Mouse (Mus musculus): Measurements from ENCODE around the gene Slc30a2. TPM values are rescaled to one million over a fixed set of nuclear protein-coding genes. Genes with fewer than 3 reads are reported as not detected.
A peak's percentile ranks its signal among the peaks of the same experiment; 100 is the strongest.

Gene Slc30a2
- polyA plus RNA-seq, 1 experiment from 2014 or later, result not detected

DNA sequence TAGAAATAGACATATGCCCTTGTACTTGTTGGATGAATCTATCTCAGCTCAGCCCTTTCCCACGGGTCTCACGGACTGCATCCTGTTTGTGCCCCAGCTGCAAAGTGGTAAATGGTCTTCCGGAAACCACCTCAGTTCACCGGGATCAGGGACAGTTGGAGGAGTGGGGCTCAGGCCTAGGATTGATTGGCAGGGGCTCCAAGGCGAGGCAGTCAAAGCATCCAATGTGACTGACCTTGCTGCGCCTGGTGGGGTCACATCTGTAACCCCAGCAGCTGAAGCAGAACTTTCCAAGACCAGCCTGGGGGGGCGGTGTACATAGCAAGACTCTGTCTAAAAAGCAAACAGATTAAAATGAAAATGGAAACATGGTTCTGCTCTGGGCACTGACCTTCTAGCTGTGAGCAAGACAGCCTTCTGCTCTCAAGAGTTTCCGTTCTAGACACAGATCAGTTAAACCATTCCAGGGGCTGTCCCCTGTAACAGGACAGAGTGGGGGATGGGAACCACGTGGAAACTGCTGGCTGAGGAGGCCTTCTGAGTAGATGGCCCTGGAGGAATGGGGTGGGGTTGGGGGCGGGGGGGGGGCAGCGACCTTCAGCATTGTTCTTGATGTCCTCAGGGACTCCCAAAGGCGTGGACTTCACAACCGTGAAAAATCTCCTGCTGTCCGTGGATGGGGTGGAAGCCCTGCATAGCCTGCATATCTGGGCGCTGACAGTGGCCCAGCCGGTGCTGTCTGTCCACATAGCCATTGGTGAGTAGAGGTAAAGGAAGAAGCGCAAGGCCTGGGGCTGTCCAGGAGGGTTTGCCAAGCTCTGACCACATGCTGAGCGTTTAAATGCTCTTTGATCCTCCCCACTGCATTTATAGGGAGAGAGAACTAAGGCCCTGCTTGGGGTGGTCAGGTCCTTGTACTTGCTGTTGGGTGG, 8.6 kb downstream of the Slc30a2 start:
- 43% methylated on average over 18 of the region's 18 CpGs for WGBS (ENCODE audit: insufficient replicate concordance)
- H3K9me3 ChIP-seq (replicated peaks), result no peaks in the 10 kb centered on the region
- H3K4me1 ChIP-seq, result no peaks in the 10 kb centered on the region
- ATAC-seq, result no peak
- no peak overlapping the region for H3K9ac ChIP-seq
- H3K27me3 ChIP-seq (replicated peaks), result peaks cover 34% of the 10 kb centered on the region
- no peak overlapping the region for H3K4me2 ChIP-seq
- H3K27ac ChIP-seq, result no peak overlapping the region
- H3K4me3 ChIP-seq, result no peak overlapping the region
- no peaks in the 10 kb centered on the region for H3K36me3 ChIP-seq

DNA sequence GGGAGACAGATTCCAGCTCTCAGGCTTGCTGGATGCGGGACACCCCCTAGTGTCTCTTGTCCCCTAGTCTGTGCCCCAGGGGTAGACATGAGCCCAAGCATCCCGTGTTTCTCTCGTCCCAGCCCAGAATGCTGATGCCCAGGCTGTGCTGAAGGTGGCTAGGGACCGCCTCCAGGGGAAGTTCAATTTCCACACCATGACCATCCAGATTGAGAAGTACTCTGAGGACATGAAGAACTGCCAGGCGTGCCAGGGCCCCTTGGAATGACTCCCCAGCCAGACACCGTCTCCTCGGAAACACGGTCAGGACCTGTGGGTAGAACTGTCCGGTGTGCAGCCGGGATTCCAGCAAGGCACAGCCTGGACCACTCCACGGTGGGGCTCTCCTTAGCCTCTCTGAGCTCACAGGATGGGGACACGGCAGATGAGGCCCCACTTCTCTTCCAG, 9.3 kb downstream of the Slc30a2 start:
- no peak for ATAC-seq
- no peak overlapping the region for H3K4me3 ChIP-seq
- no peaks in the 10 kb centered on the region for H3K36me3 ChIP-seq
- H3K9me3 ChIP-seq (replicated peaks), result no peaks in the 10 kb centered on the region
- H3K9ac ChIP-seq, result no peak overlapping the region
- no peak overlapping the region for H3K27ac ChIP-seq
- H3K4me2 ChIP-seq, result no peak overlapping the region
- 74% methylated on average over 12 of the region's 12 CpGs for WGBS (ENCODE audit: insufficient replicate concordance)
- peaks cover 4% of the 10 kb centered on the region for H3K4me1 ChIP-seq
- peaks cover 30% of the 10 kb centered on the region for H3K27me3 ChIP-seq (replicated peaks)

DNA sequence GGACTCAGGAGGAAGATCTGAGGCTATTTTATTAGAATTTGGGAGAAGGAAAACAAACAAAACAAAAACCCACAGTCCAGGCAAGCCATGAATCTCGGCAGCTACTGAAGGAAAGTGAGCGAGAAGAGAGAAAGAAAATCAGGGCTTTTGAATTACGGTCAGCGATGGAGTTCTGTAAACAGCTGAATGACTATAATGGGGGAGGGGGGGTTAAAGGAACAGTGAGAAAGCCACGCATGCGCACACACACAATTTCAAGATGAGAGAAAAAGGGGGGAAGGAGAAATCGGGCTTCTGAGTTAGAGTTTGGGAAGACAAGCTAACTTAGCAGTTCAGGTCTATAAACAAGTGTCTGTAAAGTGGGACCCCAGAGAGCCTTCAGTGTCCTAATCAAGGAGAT, 9.9 kb downstream of the Slc30a2 start:
- Histone ChIP-seq H3K4me2 (no peak overlapping the region), H3K4me1 (peaks cover 10% of the 10 kb centered on the region), H3K27ac (no peak overlapping the region), H3K9ac (no peak overlapping the region), H3K9me3 (replicated peaks) (no peaks in the 10 kb centered on the region), H3K27me3 (replicated peaks) (peaks cover 31% of the 10 kb centered on the region), H3K4me3 (no peak overlapping the region), H3K36me3 (no peaks in the 10 kb centered on the region)
- WGBS (ENCODE audit: insufficient replicate concordance), result 74% methylated on average over 7 of the region's 7 CpGs
- no peak for ATAC-seq

DNA sequence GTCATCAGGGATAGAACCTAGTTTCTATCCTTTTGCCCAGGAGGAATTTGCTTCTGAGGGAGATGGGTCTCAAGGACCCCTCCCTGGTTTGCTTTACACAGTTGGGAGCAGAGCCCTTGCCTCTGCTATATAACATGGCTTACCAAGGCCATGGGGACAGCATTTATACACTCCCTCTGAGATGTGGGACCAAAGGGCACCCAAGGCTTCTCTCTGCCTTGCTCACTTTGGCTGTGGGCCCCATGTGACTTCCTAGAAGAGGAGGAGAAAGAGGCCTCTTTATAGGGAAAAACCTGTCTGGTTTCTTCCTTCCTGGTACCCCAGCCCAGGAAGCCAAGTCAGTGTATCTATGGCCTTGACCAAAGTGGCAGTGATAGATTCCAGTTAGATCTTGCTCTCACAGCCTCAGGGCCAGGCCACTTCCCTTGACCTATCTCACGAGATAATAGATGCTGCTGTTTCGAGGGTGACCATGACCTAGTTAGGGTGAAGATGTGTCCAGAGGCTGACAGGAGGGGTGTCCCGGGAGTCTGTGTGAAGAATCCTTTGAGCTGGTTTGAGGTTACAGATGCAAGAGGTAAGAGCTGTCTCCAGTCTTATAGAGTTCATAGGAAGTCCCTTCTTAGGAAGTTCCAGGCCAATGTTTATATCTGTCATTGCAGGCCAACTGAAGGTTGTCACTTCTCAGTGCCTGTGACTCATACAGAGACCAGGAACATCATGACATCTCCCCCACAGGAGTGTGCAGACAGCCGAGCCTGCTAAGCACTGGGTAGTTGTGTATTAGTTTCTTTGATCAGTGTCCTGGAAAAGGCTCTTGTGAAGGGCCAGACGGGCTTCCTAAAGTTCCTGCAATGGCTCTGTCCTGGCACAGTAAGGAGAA, 10.8 kb downstream of the Slc30a2 start:
- no peak overlapping the region for H3K27ac ChIP-seq
- no peak overlapping the region for H3K4me3 ChIP-seq
- WGBS (ENCODE audit: insufficient replicate concordance), result 24% methylated on average over 5 of the region's 5 CpGs
- H3K36me3 ChIP-seq, result no peaks in the 10 kb centered on the region
- no peak overlapping the region for H3K4me2 ChIP-seq
- H3K9ac ChIP-seq, result no peak overlapping the region
- peaks cover 32% of the 10 kb centered on the region for H3K27me3 ChIP-seq (replicated peaks)
- H3K9me3 ChIP-seq (replicated peaks), result no peaks in the 10 kb centered on the region
- ATAC-seq, result no peak
- peaks cover 10% of the 10 kb centered on the region for H3K4me1 ChIP-seq

DNA sequence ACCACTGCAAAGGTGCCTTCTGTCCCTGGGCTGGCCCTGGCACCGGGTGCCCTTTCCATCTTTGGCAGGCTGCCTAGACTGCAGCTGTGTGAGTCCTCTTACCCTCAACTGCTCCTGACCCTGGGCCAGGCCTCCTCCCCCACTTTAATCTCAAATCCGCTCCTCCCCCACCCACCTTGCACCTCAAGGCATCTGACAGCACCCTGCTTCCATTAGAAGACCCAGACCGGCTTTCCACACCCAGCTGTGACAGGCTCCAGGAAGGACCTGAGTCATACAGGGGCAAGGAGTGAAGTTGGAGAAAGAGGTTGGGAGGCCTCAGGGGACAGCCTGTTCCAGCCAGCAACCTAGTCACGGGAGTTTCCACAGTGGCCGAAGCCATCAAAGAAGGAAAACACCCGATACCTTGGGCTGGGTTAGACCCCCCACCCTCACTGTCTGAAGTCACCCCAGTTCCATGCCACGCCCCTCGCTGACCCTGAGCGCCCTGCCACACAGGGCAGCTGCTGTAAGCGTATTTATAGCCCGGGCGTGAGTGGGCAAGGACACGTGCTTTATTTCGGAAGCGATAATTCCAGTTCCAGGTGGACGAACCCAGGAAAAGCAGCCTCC, 13.0 kb downstream of the Slc30a2 start:
- 51% methylated on average over 16 of the region's 16 CpGs for WGBS (ENCODE audit: insufficient replicate concordance)
- Histone ChIP-seq H3K27ac (no peak overlapping the region), H3K36me3 (no peaks in the 10 kb centered on the region), H3K4me2 (no peak overlapping the region), H3K9me3 (replicated peaks) (no peaks in the 10 kb centered on the region), H3K4me1 (peaks cover 10% of the 10 kb centered on the region), H3K27me3 (replicated peaks) (peaks cover 49% of the 10 kb centered on the region), H3K4me3 (no peak overlapping the region), H3K9ac (no peak overlapping the region)
- no peak for ATAC-seq

DNA sequence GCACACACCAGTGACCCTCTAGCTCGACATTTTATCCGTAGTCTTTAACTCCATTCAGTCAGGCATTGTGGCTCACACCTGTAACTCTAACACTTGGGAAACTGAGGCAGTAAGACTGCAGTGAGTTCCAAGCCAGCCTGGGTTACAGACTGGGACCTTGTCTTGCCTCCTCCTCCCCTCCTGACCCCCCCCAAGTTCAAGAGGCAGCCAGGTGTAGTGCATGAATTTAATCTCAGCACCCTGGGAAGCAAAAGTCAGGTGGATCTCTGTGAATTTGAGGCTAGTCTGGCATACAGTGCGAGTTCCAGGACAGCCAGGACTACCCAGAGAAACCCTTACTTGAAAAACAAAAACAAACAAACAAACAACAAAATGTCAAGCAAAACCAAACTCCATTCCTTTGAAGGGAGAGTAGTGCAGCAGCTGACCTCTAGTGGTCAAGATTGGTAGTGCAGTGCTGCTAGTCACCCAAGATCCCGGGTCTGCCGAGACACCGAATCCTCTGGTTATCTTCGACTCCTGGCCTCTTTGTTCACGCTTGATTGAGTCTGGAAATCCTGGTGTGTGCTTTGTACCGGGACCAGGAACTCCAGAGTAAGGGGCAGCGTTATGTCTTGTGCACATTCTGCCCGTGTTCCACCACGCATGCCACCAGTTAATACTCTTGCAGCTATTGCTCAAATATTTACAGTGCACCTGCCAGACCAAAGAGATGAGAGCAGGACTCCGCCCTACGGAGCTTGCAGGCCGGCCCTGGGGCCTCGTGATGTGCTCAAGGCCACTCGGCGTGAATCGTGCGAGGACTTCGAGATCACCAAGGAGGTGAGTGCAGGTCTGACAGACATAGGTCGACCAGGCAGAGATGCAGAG, 13.8 kb downstream of the Slc30a2 start:
- Histone ChIP-seq H3K36me3 (no peaks in the 10 kb centered on the region), H3K4me3 (no peak overlapping the region; the same call in 1 of the 2 replicates), H3K9ac (no peak overlapping the region), H3K4me2 (peak overlapping the region; percentile 45), H3K9me3 (replicated peaks) (no peaks in the 10 kb centered on the region), H3K27ac (no peak overlapping the region), H3K27me3 (replicated peaks) (peaks cover 49% of the 10 kb centered on the region), H3K4me1 (peaks cover 10% of the 10 kb centered on the region)
- WGBS (ENCODE audit: insufficient replicate concordance), result 23% methylated on average over 22 of the region's 22 CpGs
- no peak for ATAC-seq

DNA sequence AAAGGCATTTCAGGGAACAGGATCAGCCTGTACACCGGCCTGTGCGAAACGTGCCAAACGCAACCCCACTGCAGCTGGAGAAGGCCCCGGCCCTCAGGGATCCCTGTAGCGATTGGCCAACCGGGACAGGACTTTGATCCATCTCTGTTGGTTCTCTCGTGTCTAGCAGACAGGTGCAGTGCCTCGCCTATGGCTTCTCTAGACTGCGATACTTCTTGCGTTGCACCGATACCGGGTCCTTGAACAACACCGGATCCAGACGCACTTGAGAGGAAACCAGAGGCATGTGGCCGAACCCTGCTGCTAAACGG, 14.4 kb downstream of the Slc30a2 start:
- Histone ChIP-seq H3K9ac (no peak overlapping the region), H3K36me3 (no peaks in the 10 kb centered on the region), H3K4me1 (peaks cover 10% of the 10 kb centered on the region), H3K4me2 (peak overlapping the region; percentile 45), H3K27ac (no peak overlapping the region), H3K4me3 (no peak overlapping the region), H3K27me3 (replicated peaks) (peaks cover 53% of the 10 kb centered on the region), H3K9me3 (replicated peaks) (no peaks in the 10 kb centered on the region)
- ATAC-seq, result no peak
- WGBS (ENCODE audit: insufficient replicate concordance), result 40% methylated on average over 17 of the region's 17 CpGs

DNA sequence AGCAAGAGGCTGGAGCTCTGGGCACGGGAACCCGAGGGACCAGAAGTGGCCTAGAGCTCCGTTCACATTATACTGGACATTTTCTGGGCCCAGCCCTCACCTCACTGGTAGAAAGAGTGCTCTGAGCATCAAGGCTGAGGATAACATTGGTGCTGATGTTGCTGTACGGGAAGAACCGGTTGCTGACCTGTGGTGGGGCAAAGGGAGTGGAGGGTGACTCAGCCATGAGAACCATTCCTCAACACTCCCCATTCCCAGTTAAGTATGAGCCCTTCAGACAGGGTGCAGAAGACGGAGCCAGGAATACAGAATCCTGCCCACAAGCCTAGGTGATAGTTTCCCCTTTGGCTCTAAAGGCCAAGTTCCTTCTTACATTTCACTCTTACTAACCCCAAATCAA, 16.7 kb downstream of the Slc30a2 start:
- H3K27me3 ChIP-seq (replicated peaks), result peaks cover 75% of the 10 kb centered on the region
- no peak overlapping the region for H3K4me3 ChIP-seq
- H3K36me3 ChIP-seq, result no peaks in the 10 kb centered on the region
- H3K9ac ChIP-seq, result no peak overlapping the region
- ATAC-seq, result no peak
- no peak overlapping the region for H3K27ac ChIP-seq
- 66% methylated on average over 6 of the region's 6 CpGs for WGBS (ENCODE audit: insufficient replicate concordance)
- H3K4me2 ChIP-seq, result no peak overlapping the region
- peaks cover 10% of the 10 kb centered on the region for H3K4me1 ChIP-seq
- no peaks in the 10 kb centered on the region for H3K9me3 ChIP-seq (replicated peaks)

DNA sequence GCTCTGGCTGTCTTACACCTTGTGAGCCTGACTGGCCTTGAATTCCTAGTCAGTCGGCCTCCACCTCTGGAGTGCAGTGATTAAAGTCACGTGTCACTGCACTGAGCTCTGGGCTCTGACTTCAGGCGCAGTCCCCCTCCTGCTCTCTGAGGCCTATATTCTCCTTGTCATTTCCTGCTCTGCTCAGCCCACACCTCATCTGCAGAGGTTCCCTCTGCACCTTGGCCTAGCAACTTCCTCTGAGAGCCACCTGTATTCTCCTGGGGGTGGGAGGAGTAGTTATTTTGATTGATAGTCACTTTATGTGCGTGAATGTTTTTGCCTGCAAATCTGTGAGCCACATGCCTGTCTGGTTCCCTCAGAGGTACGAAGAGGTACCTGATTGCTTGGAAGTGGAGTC, 18.2 kb downstream of the Slc30a2 start:
- Histone ChIP-seq H3K4me3 (no peak overlapping the region), H3K36me3 (no peaks in the 10 kb centered on the region), H3K9ac (no peak overlapping the region), H3K4me1 (peaks cover 10% of the 10 kb centered on the region), H3K9me3 (replicated peaks) (no peaks in the 10 kb centered on the region), H3K27ac (no peak overlapping the region), H3K27me3 (replicated peaks) (peaks cover 81% of the 10 kb centered on the region), H3K4me2 (no peak overlapping the region)
- WGBS (ENCODE audit: insufficient replicate concordance), result 33% methylated on average over 5 of the region's 5 CpGs
- no peak for ATAC-seq

DNA sequence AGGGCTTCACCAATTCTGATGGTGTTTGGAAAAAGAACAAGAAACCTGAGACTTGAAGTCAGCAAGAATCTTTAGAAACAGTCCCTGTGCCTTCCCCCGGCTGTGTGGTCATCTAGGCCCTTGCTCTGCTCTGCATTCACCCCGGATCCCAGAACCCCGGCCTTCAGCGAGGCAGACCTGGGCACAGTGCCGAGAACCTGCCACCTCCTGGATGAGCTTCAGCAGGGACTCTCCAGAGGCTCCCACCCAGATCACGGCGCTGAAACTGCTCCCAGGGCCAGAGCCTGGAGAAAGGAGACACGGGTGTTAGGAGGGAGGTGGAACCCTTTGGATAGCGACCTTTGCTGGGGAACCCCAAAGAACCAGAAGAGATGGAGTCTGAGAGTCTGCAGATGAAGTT, 19.1 kb downstream of the Slc30a2 start:
- Histone ChIP-seq H3K27me3 (replicated peaks) (peaks cover 85% of the 10 kb centered on the region), H3K4me2 (no peak overlapping the region), H3K4me3 (no peak overlapping the region), H3K27ac (no peak overlapping the region), H3K9me3 (replicated peaks) (no peaks in the 10 kb centered on the region), H3K9ac (no peak overlapping the region), H3K36me3 (no peaks in the 10 kb centered on the region), H3K4me1 (peaks cover 7% of the 10 kb centered on the region)
- ATAC-seq, result no peak
- 55% methylated on average over 9 of the region's 9 CpGs for WGBS (ENCODE audit: insufficient replicate concordance)

DNA sequence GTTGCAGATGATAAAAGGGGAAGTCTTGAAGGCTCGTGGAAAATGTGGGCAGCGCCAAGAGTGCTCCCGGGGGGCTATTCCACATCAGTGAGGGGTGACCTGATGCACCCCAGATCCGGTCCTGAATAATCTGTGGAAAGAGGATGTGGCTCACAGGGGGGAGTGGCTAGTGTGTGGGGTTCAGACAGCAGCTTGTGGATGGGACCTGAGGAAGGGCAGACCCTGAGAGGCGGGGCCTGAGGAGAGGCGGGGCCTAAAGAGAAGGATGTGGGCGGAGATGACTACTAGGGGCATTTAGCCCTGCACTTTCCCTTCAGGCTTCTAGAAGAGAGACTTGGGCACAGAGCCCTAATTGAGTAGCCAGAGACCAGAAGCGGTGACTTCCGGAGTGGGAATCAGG, 19.6 kb downstream of the Slc30a2 start:
- WGBS (ENCODE audit: insufficient replicate concordance), result 13% methylated on average over 9 of the region's 9 CpGs
- H3K4me1 ChIP-seq, result peaks cover 3% of the 10 kb centered on the region; the same call in 1 of the 2 replicates
- no peak for ATAC-seq
- H3K27me3 ChIP-seq (replicated peaks), result peaks cover 85% of the 10 kb centered on the region
- H3K4me3 ChIP-seq, result no peak overlapping the region
- H3K9me3 ChIP-seq (replicated peaks), result no peaks in the 10 kb centered on the region
- H3K36me3 ChIP-seq, result no peaks in the 10 kb centered on the region
- H3K27ac ChIP-seq, result no peak overlapping the region
- H3K4me2 ChIP-seq, result peak overlapping the region; percentile 40
- no peak overlapping the region for H3K9ac ChIP-seq
